13 mouse cellular contexts compared by ENCODE assay signal in genomic region chr1:88262961-88263360, GRCm38 (mm10). TPM values are rescaled to one million over a fixed set of nuclear protein-coding genes. Genes with fewer than 3 reads are reported as not detected.
"Had no signal": no experiment of that assay in that cellular context is flagged by ENCODE, and none has a peak within 500 bp of the region (broad histone marks: within the 10 kb centered on the region; RNA-seq: fewer than 3 reads in every experiment).

No protein-coding gene starts in this region.

- H3K9ac ChIP-seq: limb, embryonic 13.5 days; lung, embryonic 15.5 days; midbrain, embryonic 12.5 days; neural tube, embryonic 13.5 days; stomach, embryonic 15.5 days had no signal

- H3K27ac ChIP-seq: kidney, postnatal 0 days; layer of hippocampus, adult 2 months; limb, embryonic 13.5 days; lung, embryonic 15.5 days; midbrain, embryonic 12.5 days; neural tube, embryonic 13.5 days; stomach, embryonic 15.5 days had no signal

- H3K4me2 ChIP-seq: limb, embryonic 13.5 days; liver, embryonic 11.5 days; lung, embryonic 15.5 days; midbrain, embryonic 12.5 days; neural tube, embryonic 13.5 days; stomach, embryonic 15.5 days had no signal

- H3K4me1 ChIP-seq: lung, embryonic 15.5 days; midbrain, embryonic 12.5 days had no signal

- H3K27me3 ChIP-seq: limb, embryonic 13.5 days; lung, embryonic 15.5 days; midbrain, embryonic 12.5 days; neural tube, embryonic 13.5 days; stomach, embryonic 15.5 days had no signal

- ATAC-seq: midbrain, embryonic 16.5 days had no signal

- H3K4me3 ChIP-seq: layer of hippocampus, adult 2 months; limb, embryonic 13.5 days; lung, embryonic 15.5 days; midbrain, embryonic 12.5 days; neural tube, embryonic 13.5 days; stomach, embryonic 15.5 days had no signal

- H3K9me3 ChIP-seq: lung, embryonic 15.5 days; stomach, embryonic 15.5 days had no signal

RNA-seq across cellular contexts. Expression of gene Trpm8, which starts 14.5 kb away (rescaled TPM):
- total RNA-seq: megakaryocyte-erythroid progenitor cell, adult 5-6 weeks had no signal
- polyA plus RNA-seq: kidney, postnatal 0 days; limb, embryonic 13.5 days; liver, embryonic 11.5 days; liver, embryonic 16.5 days; midbrain, embryonic 12.5 days; stomach, embryonic 15.5 days; urinary bladder, adult 2 months had no signal

RNA-seq across cellular contexts. Expression of gene Ugt1a1, which starts 51.2 kb away (rescaled TPM):
- total RNA-seq: layer of hippocampus, adult 2 months; layer of hippocampus, postnatal 10 days; megakaryocyte-erythroid progenitor cell, adult 5-6 weeks had no signal
- polyA plus RNA-seq: liver, embryonic 11.5 days; midbrain, embryonic 12.5 days; midbrain, embryonic 16.5 days; neural tube, embryonic 13.5 days had no signal
